Mouse (Mus musculus): ENCODE measurements at regions not wholly inside any gene's neighbourhood (a gene's known extent, or its start where the extent isn't known, plus 50 kb on each side); places are given as distances from the start of the nearest gene placed in this dataset.

DNA sequence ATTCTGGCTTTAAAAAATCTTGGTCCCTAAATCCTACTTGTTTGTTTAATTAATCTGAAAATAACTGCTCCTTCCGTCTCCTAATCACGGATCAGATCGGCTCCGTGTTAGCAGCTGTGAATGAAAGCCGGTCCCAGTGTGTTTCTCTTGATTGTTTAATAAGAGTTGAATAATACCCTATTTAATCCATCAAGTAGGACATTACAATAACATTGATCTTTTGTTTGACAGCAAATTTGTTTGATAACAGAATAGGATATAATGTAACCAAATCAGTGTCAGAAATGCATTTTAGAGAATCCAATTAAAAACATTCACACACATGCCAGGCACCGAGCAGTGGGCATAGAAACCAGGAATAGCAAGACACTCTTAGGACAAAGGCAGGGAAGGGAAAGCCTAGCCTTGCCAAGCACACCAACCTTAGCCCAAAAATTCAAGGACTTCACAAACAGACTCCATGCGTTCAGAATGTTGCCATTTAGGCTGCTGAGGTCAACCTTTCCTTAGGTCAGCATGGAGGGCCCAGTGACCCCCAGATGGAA is 332.5 kb upstream of the Meis1 start:
- no peak for DNase-seq (ENCODE audit: inconsistent ontology term)

DNA sequence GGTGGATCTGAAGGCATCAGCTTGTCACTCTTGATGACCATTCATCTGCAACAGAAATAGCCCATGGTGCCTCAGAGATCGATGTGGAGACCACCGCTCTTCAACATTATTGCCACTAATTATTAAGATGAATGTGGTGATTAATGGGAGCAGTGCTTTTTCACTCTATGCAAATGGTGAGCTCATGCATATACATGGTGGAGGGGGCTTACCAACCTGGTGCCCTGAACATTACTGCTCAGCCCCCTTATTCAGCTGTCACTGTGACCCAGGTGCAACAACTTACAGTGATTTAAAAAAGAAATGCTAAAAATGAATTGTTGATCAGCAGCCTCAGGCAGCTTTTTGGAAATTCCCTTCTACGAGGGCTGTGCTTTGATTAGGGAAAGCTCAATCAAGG is 334.9 kb upstream of the Meis1 start:
- DNase-seq (ENCODE audit: inconsistent ontology term), result no peak

DNA sequence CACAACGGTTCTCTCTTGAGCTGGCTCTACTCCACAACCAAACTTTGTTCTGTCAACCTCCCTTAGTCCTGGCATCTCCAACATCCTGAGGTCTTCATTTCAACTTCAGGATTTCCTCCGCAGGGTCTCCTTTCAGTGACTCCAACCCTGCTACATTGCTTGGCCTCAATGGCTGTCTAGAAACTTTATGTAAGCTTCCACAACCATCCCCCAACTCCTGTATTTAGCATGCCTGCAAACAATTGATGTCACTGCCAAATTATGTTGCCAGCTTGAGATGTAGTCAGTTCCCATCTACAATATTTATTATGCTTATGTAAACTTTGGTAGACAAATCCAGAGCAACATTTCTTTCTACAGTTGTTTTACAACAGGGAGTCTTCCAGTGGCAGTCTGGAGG is 336.4 kb upstream of the Meis1 start:
- DNase-seq (ENCODE audit: inconsistent ontology term), result no peak

DNA sequence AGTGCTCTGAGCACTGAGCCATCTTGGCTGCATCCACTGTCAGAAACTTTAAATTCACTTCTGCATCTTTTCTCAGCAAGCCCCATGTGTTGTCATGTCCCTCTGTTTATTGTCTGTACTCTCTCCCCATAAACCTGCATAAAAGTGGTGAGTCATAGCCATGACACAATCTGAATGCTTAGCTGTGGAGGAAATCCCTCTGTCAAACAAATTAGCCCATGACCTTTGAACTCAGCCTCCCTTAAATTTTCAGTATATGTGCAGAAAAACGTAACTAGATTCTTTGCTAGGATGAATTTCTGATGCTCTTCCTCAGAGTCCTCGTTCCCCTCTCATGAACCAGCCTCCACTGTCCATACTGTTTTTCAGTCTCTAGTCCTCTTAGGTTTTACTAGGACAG is 337.4 kb upstream of the Meis1 start:
- no peak for DNase-seq (ENCODE audit: inconsistent ontology term)

DNA sequence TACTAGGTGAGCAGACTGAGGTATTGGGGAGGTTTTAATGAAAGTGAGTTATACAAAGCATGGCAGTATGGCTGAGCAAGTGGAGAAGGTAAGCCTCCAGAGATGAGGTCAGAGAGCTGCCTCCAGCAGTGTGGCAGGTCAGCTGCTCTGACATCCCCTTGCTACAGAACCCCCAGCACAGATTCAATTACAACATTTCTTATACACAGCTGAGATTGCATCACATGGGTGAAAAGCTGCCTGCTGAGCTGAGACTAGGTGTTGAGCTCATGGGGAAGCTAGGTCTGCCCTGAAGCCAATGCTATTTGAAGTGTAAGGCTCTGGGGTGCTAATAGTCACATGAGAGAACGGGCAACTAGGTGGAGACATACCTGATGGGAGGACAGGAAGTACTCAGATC is 350.4 kb upstream of the Meis1 start:
- DNase-seq (ENCODE audit: inconsistent ontology term), result no peak

DNA sequence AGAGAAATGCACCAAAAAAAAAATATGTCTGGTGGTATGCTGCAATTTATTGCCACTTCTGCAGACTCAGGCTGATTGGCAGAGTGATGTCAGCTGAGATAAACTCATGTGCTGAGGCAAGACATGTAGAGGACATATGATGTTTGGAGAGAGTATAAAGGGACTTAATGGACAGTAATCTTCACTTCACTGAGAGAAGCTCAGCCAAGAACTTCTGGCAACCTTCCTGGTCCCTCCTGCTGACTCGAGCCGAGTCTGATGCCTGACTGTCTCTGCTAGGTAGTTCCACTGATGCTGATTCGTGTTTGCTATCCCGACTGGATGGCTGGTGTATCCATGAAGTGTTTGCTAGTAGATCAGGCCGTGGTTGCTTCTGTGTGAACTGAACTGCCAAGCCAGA is 354.7 kb upstream of the Meis1 start:
- DNase-seq (ENCODE audit: inconsistent ontology term), result peak; percentile 37

DNA sequence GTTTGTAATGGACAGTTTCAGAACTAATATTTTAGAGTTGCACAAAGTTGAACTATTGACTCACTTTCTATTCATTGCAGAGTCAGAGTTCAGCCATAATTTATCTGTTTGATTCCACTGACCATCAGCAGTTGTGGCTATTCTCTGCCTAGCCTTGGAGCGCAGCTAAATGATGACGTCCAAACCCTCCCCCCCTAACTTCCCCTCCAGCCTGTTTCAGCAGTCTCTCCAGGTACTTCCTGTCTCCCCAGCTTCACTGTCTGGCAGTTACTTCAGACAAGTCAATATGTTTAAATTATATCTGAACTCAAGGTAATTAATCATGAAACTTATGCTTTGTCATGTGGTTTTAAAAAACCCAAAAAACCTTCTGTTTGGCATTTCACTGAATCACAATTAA is 362.1 kb upstream of the Meis1 start:
- no peak for DNase-seq (ENCODE audit: inconsistent ontology term)

DNA sequence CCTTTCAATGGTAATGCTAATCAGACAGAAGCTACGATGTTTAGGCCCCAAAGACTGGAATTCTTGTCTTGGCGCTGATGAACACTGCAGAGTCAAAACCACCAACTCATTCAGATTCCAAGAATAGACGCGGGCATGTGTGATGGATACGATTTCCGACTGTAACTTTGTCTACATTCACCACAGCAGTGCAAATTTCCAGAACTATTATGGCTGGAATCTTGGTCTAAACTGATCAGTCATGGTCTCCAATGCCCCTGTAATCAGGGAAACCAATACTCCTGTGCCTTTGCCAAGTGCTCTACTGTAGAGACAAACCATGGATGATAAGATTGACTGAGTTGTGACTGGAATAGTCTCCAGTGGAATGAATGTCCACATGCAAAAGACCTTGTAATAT is 370.4 kb upstream of the Meis1 start:
- peak; percentile 55 for DNase-seq (ENCODE audit: inconsistent ontology term)

DNA sequence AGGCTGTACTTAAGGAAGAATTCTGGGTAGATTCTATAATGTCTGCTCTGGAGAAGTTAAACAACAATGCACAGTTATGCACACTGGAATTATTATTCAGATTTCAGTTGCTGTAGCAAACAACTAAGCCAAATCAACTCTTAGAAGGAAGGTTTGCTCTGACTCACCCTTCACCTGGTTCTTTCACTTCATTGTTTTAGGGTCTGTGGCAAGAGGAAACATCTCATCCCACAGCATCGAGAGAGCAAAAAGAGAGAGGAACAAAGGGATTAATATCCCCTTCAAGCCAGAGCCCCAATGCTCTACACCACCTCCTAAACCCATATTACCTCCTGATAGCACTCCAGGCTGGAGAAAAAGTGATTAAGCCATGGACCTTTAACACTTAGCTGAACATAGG is 373.4 kb upstream of the Meis1 start:
- DNase-seq (ENCODE audit: inconsistent ontology term), result no peak

DNA sequence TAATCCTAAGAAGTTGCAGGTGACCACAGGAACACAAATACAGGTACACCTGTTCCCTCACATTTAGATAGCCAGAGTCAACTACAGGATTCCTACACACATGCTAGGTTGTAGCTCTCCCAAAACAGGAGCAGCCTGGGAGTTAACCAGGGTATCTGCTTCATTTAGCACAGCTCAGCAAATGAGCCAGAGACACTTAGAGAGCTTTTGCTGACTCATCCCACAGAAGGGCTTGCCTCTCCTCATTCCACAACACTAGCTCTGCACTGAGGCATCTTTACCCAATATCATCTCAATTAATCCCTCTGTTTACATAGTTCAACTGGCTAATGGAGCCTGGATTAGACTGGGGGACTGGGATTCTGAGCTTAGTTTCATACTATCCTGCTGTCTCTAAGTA is 375.6 kb upstream of the Meis1 start:
- DNase-seq (ENCODE audit: inconsistent ontology term), result peak; percentile 32

DNA sequence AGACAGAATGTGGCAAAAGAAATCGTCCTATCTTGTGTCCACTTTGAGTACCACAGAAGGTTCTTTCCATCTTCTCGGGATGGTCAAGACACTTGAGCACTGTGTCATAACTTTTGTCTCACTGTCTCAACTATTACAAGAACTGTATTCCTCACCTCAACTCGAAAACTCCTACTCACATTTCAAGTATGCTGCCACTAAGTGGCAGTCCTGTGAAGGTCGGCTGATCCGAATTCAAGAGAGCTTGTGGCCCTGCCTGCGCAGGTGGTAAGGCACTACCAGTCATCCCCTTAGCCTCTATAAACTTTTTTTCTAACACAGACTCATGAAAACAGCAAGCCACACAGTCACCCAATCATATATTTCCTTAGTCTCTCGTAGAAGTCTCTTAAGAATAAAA is 381.6 kb upstream of the Meis1 start:
- no peak for DNase-seq (ENCODE audit: inconsistent ontology term)

DNA sequence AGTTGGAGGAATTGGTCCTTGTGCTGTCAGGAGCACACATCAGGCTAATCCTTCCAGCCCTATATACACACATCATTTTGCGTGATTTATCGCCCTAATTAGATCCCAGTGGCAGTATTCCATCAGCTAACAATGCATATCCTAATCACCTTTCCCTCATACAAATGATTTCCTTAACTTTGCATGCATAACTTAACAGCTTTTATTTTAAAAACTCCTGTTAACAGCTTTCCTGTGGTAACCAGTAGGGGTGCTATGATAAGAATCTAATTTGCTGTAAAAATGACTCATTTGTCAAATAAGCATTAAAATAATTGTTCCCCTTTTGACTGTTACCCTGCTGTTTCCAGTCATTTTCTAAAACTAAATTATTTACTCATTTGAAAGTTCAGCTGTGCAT is 401.4 kb upstream of the Meis1 start:
- DNase-seq (ENCODE audit: inconsistent ontology term), result peak; percentile 86

DNA sequence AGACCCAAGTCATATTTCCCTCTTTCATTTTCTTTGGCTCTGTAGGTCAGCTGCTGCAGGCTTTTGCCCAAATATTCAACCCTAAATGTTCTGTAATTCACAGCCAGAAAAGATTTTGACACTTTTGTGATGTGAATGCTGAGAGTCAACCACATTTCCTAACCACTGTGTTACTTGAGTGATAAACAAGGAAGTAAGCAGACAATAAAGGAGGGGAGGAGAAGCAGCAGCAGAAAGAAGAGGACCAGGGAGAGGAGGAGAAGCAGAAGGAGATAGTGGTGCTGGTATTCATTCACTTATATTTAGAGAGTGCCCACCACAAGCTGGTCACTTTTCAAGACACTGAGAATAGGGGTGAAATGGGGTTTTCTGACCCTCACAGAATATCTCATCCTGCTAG is 404.5 kb upstream of the Meis1 start:
- DNase-seq (ENCODE audit: inconsistent ontology term), result no peak

DNA sequence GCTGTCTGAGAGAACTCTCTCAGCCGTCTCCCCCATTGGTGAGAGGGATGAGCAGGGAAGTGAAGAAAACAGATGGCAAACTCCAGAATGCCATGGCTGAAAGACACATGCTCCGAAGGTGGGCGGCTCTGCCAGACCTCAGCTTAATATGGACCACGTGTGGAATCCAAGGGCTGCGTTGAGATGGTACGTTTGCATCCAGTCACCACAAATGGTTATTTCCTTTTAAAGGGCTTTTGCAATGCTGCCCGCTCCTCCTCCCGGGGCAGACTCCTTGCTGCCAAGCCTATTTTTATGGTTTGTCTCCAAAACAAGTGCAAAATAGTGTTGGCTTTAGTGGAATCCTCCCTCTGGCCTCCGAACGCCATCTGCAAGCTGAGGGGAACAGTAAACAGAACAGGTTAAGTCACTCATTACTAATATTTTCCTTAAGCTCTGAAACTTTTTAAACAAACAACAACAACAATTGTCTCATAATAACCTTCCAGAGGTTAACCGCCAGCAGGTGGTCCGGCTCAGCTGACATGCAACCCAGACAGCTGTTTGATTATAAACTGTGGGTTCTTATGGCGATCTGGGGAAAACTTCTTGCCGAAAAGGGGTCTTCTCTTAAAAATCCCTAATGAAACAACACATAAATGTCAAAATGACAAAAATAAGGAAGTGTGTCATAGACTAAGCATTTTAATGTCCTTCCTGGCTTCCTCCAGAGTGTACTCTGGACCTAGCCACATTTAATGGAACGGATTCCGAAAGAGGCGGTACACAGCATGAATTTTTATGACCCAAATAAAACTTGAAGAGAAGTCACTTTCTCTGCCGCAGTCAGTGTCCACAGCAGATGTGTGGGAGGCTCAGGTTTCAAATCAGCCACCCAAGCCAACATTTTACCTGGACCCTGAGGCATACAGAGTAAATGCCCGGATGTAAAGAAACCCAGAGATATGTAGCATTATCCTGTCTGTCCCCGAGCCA is 405.3 kb upstream of the Meis1 start:
- DNase-seq (ENCODE audit: inconsistent ontology term), result no peak

DNA sequence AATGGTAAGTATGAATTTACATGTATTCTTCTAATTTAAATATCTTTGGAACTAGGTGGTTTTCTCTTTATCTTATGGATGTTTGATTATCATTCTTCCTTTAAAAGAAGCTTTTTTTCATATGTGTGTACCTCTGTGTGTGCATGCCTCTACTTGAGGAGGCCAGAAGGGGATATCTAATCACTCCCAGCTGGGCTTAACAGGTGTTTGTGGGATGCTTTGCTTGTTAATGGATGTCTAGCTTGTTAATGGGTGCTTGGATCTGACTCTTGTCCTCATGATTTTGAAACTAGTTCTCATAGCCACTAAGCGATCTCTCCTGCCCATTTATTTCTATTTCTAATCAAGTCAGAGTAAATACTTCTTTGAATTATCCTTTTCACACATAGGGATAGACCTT is 408.8 kb upstream of the Meis1 start:
- DNase-seq (ENCODE audit: inconsistent ontology term), result no peak

DNA sequence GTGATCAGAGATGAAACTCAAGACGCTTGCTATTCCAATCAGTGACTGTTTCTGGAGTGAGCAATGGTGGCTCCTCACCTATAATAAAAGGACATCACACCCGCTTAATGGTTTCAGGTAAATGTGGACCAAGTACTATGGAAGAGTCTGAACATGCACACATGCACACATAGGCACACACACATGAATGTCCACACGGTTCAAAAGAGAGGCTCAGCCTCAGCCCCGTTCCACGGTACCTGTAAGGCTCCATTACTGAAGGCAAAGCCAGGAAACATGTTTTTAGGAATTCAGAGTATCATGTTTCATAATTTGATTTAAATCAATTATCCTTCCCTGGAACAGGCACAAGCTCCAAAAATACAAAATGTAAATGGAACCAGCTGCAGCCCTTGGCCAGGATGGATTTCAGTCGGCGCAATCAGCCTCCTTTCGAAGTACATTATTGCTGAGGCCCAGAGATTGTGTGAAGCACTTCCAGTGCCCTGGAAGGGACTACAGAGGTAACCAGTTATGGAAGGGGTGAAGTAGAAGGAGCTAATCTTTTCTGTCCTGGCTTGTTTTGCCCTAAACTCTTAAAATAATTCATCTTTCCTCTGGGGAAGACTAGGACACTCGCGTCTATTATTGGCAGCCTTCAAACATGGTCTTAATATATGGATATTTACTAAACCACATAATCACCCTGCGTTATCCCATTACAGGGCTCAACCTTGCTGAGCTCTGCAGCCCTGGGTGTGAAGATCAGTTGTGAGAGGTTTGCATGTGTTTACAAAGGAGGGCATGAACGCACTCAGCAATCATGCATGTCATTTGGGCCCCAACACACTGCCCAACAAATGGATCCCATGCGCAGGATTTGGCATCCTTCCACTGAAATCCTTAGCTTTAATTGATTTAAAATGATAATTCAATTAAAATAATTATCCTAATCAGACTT is 415.2 kb upstream of the Meis1 start:
- no peak for DNase-seq (ENCODE audit: inconsistent ontology term)

DNA sequence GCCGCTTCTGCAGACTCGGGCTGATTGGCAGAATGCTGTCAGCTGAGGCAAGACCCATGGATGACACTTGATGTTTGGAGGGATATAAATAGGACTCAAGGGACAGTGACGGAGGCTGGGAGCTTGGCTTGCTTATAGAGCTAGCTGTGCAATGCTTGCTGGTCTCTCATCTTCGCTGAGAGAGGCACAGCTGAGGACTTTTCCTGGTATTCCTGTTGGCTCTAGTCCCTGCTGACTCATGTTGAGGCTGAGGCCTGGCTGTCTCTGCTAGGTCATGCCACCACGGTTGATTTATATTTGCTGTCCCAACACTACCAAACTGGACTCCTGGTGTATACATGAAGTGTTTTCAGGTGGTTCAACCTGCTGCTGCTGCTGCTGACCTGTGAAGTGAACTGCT is 419.6 kb upstream of the Meis1 start:
- DNase-seq (ENCODE audit: inconsistent ontology term), result no peak

DNA sequence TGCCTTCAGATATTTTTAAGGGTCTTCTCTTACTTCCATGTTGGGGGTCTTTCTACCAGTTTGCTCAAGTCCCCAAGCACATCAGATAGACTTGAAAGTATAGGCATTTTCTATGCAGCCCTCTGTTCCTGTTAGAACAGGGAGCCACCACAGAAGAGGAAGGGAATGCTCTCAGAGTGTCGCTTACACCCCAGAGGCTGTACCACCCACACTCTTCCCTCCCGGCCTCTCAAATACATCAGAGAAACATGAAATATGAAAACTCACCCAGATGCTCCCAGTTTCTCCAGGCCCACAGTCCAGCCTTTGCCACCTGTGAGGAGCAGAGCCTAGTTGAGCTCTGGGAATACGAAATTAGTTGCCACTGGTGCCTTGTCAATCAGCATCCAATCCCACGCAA is 423.2 kb upstream of the Meis1 start:
- no peak for DNase-seq (ENCODE audit: inconsistent ontology term)

DNA sequence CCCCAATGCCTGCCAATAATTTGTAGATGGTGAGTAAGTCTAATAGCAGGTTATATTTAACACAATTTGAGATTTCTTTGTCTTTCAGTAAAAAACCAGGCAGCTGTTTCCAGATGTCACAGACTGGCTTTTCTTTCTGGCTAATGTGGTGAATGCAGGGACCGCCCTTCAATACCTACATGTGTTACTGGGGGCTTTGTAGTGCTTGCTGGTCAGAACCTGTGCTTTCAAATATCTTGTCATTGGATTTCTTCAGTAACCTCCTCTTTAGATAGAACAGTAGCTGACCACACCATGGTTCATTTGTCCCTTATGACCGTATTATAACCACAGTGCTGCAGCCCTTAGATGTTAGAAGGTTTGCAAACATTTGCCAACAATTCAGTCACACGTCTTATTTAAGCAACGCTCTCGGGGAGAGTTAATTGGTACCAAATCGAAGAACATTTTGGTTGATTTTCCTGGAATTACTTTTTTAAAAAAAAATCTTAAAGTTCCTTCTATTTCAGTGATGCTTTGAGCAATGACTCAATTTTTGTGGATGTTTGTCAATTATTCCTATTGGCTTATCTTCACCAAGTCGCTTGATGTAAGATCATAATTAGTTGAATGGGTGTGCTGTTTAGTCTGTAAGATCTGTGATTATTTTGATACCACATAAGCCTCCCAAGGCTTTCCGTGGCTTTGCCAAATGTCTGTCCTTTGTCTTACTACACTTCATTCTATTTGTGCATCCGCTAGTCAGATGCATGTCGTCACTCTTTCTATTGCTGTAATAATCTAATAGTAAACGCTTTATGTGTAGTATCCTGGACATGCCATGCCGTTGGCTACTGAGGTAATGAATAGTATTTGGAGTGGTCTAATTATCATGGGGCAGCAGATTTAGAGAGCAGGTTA is 436.9 kb upstream of the Meis1 start:
- DNase-seq (ENCODE audit: inconsistent ontology term), result peak; percentile 75

DNA sequence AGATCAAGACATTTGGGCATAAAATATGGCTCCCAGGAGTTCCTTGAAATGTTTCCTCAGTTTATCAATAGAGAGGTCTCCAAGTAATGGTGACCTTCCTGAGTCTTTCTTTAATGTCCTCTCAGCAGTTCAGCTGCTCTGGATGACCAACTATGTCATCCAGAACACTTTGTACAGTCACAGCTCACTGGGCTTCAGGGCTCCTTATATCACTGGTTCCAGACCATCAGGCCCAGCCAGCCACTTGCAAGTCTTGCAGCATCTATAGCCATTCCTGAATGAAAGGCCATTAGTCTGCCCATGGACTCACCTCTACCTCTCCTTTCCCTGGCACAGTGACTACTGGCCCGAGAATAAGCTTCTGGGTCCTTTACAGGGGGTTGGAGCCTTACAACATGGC is 437.8 kb upstream of the Meis1 start:
- no peak for DNase-seq (ENCODE audit: inconsistent ontology term)

DNA sequence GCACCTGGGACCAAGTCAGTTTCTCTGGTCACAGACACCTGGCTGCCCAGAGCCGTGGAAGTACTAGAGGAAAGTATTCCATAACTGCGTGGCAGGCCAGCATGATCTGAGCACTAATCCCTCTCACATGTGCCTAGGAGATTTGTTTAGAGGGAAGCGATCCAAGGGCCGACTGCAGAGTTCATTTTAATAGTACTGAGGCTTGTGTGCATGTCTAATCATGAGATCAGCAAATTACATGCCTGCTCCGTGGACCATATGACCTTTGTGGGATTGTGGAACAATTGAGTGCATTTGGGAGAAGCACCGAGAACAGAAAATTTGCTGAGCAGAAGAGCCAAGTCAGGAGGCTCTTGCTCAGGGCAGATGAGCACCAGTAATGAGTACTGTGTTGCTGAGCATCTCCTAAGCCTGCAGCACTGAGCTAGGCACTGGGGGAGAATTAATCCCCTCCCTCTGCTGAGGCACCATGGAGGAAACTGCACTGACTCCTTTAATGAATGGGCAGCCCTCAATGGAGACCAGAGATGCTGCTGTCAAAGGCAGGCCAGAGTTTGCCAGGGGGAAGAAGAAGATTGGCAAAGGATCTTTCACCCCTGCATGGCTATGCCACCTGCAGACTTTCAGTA is 445.1 kb upstream of the Meis1 start:
- peak; percentile 26 for DNase-seq (ENCODE audit: inconsistent ontology term)
